Mouse (Mus musculus): ENCODE results near the gene Pdpn. TPM values are rescaled to one million over a fixed set of nuclear protein-coding genes. Genes with fewer than 3 reads are reported as not detected.

The Pdpn gene
- polyA plus RNA-seq, 1 experiment: 1.3 TPM

DNA sequence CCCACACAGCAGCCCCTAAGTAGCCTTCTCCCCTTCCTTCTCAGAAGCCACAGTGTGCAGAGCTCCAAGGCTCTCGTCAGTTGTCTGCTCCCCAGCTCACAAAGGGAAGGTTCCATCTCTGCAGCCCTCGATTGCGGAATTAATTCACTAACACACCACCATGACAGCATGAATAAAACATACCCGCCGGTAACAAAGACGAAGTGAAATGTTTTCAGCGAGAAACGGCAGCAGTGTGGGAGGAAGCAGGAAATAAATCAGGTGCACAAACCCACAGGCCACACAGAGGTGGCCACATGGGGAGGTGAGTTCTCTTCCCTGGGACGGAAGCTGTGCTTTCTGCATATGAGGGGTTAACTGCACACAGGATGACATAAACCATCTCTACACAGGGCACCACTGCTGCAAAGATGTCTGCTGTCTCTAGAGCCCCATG lies 80.0 kb downstream of the Pdpn start:
- TF ChIP-seq POLR2A (IDR thresholded peaks at IDR 0.05; ENCODE audit: control insufficient read depth, low read depth, low read length) (no peak), CTCF (IDR thresholded peaks at IDR 0.05; ENCODE audit: control insufficient read depth, insufficient read depth, insufficient replicate concordance, low read depth, low read length) (no peak)
- Histone ChIP-seq H3K4me1 (ENCODE audit: control insufficient read depth, insufficient read depth, low read length) (no peaks in the 10 kb centered on the region), H3K36me3 (ENCODE audit: control insufficient read depth, insufficient read depth, low read length) (no peaks in the 10 kb centered on the region), H3K27me3 (ENCODE audit: control insufficient read depth, insufficient read depth, low read length) (no peaks in the 10 kb centered on the region), H3K4me3 (ENCODE audit: control insufficient read depth, low read depth, low read length) (no peak overlapping the region), H3K27ac (ENCODE audit: control insufficient read depth, insufficient read depth, low read depth, low read length) (no peak overlapping the region)

DNA sequence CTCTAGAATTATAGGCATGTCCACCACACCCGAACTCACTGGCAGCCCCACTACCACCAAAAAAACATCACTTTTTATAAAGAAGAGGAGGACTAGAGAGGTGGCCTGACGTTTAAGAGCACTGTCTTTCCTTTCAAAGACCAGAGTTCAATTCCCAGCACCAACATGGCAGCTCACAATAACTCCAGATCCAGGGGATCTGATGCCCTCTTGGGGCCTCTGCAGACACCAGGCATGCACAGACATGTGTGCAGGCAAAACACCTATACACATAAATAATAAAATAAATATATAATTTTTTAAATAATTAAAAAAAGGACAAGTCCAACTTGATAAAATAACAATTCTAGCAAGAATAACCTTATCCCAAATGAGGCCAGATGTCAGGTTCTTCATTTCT lies 80.5 kb downstream of the Pdpn start:
- Histone ChIP-seq H3K36me3 (ENCODE audit: control insufficient read depth, insufficient read depth, low read length) (no peaks in the 10 kb centered on the region), H3K4me3 (ENCODE audit: control insufficient read depth, low read depth, low read length) (no peak overlapping the region), H3K27ac (ENCODE audit: control insufficient read depth, insufficient read depth, low read depth, low read length) (no peak overlapping the region), H3K4me1 (ENCODE audit: control insufficient read depth, insufficient read depth, low read length) (no peaks in the 10 kb centered on the region), H3K27me3 (ENCODE audit: control insufficient read depth, insufficient read depth, low read length) (no peaks in the 10 kb centered on the region)
- TF ChIP-seq CTCF (IDR thresholded peaks at IDR 0.05; ENCODE audit: control insufficient read depth, insufficient read depth, insufficient replicate concordance, low read depth, low read length) (no peak), POLR2A (IDR thresholded peaks at IDR 0.05; ENCODE audit: control insufficient read depth, low read depth, low read length) (no peak)

Other genes starting within 250 kb of the Pdpn start
- 32.3 and 33.4 TPM in 2 replicates for gene Prdm2, start 86.6 kb downstream of the Pdpn start, polyA plus RNA-seq (2012; rRNA removed)
- 0.31 and 0.35 TPM in 2 replicates for gene Lrrc38, start 50.2 kb upstream of the Pdpn start, polyA plus RNA-seq (2012; rRNA removed)
- 9.3 and 12.3 TPM in 2 replicates for gene Pramel1, start 94.9 kb upstream of the Pdpn start, polyA plus RNA-seq (2012; rRNA removed)
- gene Pramef8, start 112.9 kb upstream of the Pdpn start, polyA plus RNA-seq (2012; rRNA removed): 9.8 and 10.3 TPM in 2 replicates
- gene Oog4, start 150.8 kb upstream of the Pdpn start, polyA plus RNA-seq (2012; rRNA removed): 0.07 and 0.15 TPM in 2 replicates
- gene Gm13043, start 211.8 kb upstream of the Pdpn start, polyA plus RNA-seq (2012; rRNA removed): not detected in 2 replicates
- gene Gm13040, start 236.4 kb upstream of the Pdpn start, polyA plus RNA-seq (2012; rRNA removed): not detected in 2 replicates

Data from testis, adult 2 months (tissue).